Mouse (Mus musculus) layer of hippocampus, adult 11-12 months (tissue): ENCODE results near the gene Agl.
"Not testable (repeated sequence)": the region's sequence is repeated elsewhere in the genome, so short reads cannot be mapped to it uniquely, and the experiment has no call there.

ENCODE experiments used
- DNase-seq: peaks from one replicate; pipeline ENCODE4 v3.0.0; 2022; ENCODE audit warnings: low spot score

The Agl gene

DNA sequence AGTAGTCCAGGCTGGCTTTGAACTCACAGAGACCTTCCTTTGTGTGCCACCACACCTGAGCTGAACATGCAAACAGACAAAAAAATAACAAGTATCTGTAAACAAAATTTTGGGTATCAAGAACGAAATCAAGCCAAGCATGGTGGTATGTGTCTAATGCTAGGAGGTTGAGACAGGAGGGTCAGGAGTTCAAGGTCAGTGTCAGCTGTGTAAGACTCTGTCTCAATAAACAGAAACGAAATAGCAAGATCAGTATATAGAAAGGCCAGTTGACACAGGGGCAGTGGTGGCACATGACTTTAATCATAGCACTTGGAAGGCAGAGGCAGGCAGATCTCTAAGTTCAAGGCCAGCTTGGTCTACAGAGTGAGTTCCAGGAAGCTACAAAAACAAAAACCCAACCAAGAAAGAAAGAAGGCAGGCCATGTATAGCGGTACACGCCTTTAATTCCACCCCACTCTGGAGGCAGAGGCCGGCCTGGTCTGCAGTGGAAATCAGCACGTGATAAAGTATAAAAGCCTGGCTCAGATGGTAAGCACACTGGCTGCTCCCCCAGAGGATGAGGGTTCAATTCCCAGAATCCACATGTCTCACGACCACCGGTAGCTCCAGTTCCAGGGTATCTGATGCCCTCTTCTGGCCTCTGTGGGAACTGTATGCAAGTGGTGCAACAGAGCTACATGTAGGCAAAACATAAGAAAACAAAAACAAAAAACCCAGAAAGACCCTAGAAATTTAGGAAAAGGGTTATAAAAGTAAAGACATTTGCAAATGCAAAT lies 59.4 kb downstream of the Agl start:
- DNase-seq = peak; percentile 38

DNA sequence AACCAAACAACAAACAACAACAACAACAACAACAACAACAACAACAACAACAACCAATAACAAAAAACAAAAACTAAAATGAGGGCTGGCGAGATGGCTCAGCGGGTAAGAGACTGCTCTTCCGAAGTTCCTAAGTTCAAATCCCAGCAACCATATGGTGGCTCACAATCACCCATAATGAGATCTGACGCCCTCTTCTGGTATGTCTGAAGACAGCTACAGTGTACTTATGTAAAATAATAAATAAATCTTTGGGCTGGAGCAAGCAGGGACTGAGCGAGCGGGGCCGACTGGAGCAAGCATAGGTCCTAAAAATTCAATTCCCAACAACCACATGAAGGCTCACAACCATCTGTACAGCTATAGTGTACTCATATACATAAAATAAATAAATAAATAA lies 60.3 kb downstream of the Agl start:
- not testable (repeated sequence) for DNase-seq

DNA sequence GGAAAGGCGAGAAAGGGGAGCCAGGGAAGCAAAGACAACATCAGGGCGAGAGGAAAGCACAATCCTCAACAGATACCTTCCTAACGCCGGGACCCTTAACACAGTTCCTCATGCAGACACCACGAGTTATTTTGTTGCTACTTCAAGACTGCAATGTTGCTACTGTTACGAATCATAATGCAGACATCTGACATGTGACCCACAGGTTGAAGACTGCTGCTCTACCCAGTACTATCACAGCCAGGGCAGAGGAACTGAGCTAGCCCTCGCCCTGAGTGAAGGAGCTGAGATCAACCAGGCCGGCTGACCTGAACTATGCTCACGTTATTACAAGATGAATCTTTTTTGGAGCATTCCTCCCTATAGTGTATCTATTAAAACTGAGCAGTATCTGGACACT lies 67.0 kb downstream of the Agl start:
- DNase-seq = no peak

DNA sequence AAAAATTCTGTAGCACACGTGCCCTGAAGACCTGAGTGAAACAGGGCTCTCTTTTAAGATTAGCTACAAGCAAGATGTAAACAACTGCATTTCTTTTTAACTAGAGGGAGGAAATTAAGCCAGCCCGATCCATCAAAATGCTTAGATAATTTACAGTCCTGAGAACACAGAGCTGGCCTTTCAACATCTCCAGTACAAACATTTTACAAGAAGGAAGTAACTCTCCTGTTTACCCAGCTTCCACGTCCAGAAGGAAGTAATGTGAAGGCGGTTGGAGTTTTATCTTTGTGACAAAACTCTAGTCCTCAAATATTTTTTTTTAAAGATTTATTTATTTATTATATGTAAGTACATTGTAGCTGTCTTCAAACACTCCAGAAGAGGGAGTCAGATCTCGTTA lies 67.9 kb downstream of the Agl start:
- DNase-seq = no peak

DNA sequence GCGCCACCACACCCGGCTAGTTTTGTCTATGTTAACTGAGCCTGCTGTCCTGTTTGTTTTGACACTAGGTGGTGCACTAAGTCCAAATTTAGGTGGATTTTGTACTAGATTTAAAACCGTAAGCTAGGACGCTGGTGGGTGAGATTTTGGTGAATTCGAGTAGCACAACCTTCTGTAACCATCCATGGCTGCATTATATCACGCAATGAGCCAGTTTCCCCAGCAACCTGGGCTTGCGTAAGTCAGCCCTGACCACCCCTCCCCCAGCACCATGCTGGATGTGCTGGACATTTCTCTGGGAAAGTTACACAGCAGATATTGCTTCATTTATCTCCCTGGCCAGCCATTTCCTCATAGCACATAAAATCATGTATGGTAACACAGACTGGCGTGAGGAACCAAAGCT lies 70.6 kb downstream of the Agl start:
- DNase-seq = no peak

DNA sequence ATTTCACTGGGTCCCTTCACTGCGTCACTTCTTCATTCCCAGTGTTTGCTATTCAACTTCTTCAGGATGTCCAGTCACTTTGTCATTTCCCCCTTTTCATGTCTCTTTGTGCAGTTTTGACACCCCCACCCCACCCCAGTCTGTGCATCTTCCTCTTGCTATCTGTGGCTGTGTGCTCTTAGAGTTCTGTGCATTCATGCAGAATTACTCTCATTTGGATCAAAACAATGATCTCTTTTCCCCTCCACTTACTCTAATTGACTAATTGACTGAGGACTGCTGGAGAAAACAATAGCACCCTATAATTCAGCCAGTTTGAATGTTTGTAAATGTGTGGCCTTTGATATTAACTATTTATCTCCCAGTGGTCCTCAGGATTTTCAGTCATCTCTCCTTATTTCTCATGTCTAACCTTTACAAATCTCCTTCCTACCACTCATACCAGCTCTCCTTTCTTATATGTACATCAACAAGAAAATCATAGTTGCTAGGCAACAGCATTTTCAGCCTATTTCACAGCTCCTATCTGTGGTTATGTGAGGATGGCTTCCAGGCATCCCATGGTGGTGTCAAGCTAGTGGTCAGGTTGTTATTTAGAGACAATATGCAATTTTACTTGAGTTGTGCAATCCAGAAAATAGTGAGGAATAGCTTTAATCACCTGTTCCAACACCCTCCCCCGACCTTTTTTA lies 78.3 kb downstream of the Agl start:
- no peak for DNase-seq

DNA sequence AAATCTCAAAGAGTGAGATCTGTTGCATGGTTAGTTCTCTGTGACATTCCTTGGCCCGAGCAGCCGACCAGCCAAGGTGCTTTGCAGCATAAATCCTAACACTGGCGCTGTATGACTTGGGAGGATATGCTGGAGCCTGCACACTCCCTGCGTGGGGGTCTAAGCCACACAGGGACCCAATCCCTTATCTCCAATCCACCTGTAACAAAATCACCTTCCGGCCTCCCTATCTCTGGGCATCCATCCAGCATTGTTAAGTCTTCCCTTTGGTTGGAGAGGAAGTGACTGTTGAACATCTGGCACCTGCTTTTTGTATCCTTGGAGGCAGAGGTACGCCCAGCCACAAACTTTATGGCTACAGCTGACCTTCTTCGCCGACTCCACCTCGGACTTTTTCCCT lies 81.2 kb downstream of the Agl start:
- no peak for DNase-seq

DNA sequence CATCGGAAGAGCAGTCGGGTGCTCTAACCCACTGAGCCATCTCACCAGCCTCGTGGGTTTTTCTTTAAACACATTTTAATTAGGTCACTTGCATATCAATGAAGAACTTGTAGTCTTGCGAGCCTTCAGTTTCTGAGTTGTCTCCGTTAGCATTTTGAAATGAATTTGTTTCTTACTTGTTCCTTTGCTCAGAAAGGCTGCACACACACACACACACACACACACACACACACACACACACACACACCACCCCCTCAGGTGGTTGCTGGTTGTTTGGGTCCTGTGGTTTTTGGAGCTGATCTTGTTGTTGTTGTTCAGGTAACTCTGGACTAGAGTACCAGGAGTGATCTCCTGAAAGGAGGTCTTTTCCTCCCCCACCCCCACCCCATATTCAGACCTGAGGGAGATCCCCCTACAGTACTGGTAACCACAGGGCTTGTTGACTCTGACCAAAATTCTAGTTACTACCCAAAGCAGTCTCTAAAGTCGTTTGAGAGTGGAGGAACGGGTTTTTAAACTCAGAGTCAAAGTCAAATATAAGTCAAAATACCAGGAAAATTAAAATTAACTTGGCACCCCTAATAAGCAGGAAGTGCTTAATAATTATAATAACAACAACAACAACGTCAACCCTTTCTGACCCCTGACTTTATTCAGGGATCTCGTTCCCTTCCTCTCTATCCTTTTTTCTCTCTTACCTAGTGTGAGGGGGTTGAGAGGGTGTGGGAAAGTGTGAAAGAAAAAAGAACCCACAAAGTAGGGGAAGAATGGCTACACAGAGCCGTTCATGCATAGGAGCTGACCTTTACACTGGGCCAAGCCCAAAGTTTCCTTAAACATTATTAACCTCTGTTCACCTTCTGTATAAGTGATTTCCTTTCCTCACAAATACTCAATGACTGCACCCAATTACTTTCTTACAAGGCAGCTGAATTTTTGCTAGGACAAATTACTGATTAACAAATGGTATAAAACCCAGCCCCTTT lies 84.2 kb downstream of the Agl start:
- no peak for DNase-seq

DNA sequence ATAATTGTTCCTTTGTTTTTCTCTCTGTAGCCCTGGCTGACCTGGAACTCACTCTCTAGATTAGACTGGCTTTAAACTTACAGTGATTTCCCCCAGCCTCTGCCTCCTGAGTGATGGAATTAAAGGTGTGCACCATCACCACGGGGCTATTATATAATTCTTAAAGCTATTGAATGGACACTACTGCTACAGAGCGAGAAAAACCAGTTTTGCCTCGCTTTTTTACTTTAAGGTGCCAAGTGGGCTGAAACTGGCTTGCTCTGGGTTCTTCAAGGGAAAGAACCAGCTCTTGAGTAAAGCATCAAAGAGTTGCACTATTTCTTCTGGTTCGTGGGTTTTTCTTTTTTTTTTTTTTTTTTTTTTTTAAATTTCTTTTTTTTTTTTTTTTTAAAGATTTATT lies 85.0 kb downstream of the Agl start:
- DNase-seq = no peak

DNA sequence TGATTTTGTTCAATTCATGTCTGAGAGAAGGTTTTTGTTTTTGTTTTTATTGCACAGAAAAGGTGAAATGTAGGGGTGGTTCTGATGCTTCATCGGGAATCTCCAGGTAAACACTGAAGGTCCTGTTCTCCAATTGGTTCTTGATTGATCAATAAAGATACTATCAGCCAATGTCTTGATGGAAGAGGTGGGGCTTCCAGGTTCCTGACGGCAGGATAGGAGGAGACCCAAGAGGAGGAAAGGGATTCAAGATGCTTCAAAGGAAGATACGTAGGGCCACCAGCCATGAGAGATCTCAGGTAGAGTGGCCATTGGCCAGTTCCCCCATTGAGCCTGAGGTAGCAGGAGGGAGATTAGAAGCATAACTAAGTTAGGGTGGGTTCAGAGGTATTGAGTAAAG lies 89.0 kb downstream of the Agl start:
- DNase-seq = no peak

DNA sequence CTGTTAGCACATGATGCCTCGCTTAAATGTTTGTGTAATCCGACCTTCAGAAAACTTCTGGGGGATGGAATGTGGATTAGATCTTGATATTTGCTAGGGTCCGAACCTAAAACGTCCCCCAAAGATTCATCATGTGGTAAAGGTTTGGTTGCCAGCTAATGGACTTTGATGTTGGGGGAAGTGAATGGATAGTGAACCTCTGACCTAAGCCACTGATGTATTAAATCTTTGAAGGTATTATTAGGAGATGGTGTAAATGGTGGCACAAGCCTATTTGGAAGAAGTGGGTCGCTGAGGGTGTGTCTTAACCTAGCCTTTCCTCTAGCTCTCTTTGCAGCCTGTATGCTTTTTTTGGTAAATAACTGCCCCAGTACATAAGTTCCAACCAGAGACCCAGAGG lies 94.9 kb downstream of the Agl start:
- DNase-seq = no peak

DNA sequence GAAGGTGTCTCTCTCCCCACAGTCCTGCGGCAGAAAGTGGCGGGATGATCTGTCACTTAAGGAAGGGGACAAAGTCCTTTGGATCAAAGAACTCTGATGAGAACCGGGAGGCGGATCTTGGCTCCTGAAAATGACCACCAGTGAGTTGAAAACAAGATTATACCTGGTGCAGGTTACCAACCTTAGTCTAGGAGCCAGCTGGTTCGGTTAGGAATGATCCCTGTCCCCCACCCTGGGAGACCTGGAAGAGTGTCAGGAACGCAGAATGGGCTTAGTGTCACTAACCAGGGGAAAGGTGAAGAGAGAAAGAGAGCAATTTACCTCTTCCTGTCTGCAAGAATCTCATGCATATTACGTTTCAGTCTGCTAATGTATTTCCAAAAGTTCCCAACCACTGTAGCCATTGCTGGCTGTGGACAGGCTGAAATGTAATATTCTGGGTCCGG lies 95.5 kb downstream of the Agl start, which contains the start of gene Slc35a3:
Gene Slc35a3, minus strand, starts transcription at position 396 of the 446 bp plus-strand sequence.
- no peak for DNase-seq

DNA sequence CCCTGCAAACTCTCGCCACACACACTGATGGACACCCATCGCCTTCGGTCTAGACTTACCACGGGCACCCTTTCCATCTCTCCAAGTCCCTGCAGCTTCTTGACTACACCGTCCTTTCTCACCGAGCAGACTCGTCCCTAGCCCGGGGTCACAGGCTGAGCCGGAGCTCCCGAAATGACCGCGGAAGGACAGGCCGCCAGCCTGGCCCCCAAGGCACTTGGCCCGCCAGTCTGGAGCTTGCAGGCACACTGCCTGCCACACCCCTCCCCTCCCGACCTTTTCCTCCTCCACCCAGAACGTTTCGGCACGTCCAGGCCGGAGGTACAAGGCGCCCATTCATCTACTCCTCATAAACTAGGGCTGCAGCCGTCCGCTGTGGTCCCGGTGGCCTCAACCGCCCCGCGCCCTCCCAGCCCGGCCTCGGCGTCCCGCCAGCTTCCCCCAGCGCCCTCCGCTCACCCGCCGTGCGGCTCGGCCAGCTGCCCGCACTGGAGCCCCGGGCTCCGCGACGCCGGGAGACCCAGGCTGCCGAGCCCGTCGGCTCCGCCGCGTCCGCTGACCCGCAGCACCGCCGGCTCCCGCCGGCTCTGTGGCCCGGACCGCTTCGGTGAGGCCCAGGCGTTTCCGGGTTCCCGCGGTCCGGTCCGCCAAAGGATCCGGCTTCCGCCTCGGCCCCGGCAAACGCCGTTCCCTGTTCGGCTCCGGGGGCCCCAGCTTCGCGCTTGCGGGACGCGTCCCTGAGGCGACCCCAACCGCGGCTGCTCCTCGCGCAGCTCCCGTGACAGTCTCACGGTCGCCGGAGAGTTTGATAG lies 96.1 kb downstream of the Agl start:
- DNase-seq = peak; percentile 75

DNA sequence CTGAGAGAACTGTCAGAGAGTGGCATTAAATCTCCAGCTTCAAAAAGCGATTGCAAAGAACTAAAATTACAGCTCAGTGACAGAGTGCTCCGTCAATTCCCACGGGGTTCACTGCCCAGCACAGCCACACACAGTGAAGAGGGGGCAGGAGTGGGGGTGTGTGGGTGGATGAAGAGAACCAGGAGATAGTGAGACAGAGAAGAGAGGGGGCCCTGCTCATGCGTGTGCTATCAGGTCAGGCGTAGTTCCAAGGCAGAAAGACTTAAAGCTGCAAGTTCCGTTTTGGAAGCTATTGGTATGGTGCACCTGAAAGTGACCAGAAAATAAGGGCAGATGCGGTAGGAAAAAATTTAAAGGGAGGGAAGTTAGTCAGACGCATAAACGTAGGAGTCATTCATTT lies 97.0 kb downstream of the Agl start:
- DNase-seq = no peak

DNA sequence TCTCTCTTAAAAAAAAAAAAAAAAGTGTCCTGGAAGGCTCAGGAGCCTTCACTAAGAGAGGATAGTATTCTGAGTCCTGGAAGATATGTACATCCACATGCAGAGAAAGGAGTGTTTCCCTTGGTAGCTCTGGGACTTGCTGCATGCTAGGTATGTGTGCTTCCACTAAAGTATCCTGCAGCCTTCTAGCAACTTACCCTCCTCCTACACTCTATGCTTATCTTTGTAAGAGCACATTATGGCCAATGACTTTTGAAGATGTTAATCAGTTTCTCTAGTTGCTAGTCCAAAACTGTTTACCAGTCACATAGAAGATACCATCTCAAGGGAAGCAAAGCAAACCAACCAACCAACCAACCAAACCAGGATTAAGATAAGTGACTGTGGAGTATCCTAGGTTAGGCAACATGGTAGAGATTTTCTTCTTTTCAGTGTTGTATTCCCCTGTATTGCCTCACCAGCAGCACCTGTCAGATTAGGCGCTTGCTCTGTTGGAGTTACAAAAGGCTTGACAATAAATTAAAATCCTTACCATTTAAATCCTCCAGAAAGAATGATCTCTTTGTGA lies 102.2 kb downstream of the Agl start:
- DNase-seq = no peak

DNA sequence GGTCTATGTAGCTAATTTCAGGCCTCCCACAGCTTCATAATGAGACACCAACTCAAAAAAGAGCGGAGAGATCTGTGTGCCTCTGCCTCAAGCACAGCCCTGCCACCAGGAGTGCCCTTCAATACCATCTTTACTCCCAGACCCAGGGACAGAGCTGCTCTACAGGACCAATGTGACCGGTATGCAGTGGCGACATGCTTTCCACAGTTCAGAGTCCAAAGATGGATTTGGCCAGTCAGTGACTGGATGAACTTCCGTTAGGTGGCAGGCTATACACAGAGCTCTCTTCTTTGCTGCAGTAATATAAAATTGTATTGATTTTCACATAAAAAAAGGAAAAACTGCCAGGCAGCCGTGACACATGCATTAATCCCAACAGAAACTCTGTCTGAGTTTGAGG lies 104.1 kb downstream of the Agl start:
- DNase-seq = no peak

DNA sequence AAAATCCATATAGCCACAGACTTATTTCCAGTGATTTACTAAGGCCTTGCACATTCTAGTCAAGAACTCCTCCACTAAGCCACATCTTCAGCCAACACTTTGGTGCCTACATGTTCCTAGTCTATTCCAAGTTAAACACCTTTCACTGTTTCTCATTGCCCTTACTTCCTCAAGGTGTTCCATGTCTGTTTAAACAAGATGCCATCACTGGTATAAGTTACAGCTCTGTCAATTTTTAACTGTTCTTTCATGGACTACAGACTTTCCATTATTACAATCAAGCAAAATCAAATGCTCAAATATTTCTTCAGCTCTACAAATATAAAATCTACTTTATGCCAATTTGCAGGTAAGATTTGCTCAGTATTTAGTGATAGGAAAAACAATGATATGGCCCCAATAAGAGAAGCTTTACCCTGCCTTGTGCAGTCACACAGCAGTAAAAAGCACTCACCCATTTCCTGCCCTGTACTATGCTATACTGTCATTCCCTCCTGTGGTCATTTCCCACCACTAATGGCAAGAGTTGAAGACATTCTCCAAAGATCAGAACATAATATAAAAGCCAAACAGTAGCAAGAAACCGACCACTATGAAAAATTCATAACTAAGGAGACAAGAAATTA lies 105.2 kb downstream of the Agl start:
- DNase-seq = no peak

DNA sequence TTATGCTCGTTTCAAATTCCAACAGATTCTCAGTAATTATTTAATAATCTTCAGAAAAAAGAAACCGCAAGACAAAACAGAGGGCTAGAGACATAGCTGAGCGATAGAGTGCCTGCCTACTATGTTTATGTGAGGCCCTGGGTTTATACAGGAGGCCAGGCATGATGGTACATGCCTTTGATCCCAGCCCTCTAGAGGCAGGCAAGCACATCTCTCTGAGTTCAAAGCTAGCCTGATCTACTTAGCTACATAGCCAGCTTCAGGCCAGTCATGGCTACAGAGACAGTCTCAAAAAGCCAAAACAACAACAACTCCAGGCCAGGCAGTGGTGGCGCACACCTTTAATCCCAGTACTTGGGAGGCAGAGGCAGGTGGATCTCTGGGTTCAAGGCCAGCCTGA lies 106.4 kb downstream of the Agl start:
- DNase-seq = no peak

DNA sequence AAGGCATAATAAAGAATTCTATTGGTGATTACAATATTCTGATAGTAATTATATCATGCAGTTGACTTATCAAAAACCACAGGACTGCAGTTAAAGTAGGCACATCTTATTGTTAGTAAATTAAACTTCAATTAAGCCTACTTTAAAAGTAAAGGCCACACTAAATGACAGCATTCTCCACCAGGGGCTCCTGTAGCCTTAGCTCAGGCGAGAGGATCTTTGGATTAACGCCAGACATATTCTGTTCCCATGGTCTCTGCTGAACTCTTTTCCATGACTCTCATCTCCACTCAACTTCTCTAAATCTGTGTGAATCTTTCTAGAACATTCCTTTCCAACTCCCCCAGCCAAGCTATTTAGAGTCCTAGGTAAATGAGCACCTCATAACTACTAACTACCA lies 109.2 kb downstream of the Agl start:
- DNase-seq = no peak

DNA sequence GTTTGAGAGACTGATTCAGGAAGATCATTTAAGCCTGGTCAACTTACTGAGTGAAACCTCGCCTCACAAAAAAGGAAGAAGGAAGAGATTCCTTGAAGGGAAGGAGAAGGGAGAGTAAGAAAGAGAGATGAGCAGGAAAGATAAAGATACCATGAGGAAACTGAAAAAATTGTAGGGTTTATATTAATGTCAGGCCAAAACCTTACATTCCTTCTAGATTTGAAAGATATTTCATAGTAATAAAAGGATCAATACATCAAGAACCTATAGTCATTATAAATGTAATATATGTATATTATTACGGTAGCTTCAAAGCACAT lies 112.3 kb downstream of the Agl start:
- no peak for DNase-seq
